In the genomic region with DNA sequence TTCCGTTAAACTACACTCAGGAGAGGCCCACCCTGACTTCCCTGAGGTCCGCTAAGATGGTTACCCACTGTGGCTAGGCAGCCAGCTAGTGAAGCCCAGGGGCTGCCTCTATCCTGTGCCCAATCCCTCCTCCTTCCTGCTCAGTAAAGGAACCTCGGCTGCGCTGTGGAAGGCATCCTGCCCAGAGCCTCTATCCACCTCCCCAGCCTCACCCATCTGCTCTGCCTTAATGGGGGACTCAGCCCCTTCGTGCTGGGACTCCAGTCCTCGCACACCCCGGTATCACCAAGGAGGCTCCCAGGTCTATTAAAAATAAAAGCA, we compare ENCODE assay signal across 8 mouse cellular contexts. TPM values are rescaled to one million over a fixed set of nuclear protein-coding genes. Genes with fewer than 3 reads are reported as not detected.
DNase-seq lines count a peak whose midpoint lies in the region; ATAC-seq and TF ChIP-seq lines count a peak whose summit lies in the region.

No protein-coding gene starts in this region.

- no peak for ATAC-seq in hindbrain, embryonic 14.5 days (ENCODE audit: low FRiP score)
- ATAC-seq in midbrain, embryonic 16.5 days, result peak; percentile 21; the same call in 1 of the 2 replicates
- ATAC-seq in inflammation-experienced regulatory T-cells, adult 6 months, result no peak

- peaks cover 19% of the 10 kb centered on the region for H3K36me3 ChIP-seq in hindbrain, embryonic 14.5 days (replicated peaks; ENCODE audit: control insufficient read depth, insufficient read depth)
- H3K36me3 ChIP-seq in midbrain, embryonic 16.5 days (ENCODE audit: control insufficient read depth, insufficient read depth, low read length), result peaks cover 13% of the 10 kb centered on the region

- no peak for DNase-seq in gastrocnemius, adult 2 months
- DNase-seq in gastrocnemius, adult 8-10 months (ENCODE audit: low spot score in 2 of 2), result no peak
- DNase-seq in right cerebral cortex, postnatal 25 days, result peak; percentile 42
- DNase-seq in right cerebral cortex, adult 2 months (ENCODE audit: low spot score in 2 of 2), result no peak
- DNase-seq in hindbrain, embryonic 14.5 days (ENCODE audit: low spot score), result no peak
- DNase-seq in embryo, embryonic 9.5 days (ENCODE audit: extremely low spot score), result no peak

- intact Hi-C loops in gastrocnemius, adult 2 months (cut with DNase I), result no loop called here

- no peak for TF ChIP-seq CTCF in gastrocnemius, adult 2 months (IDR thresholded peaks at IDR 0.05)

- 12% methylated on average over 7 of the region's 7 CpGs for WGBS in hindbrain, embryonic 14.5 days
- 9% methylated on average over 7 of the region's 7 CpGs for WGBS in midbrain, embryonic 16.5 days

- peak overlapping the region; percentile 62 for H3K4me2 ChIP-seq in hindbrain, embryonic 14.5 days (replicated peaks)
- H3K4me2 ChIP-seq in midbrain, embryonic 16.5 days (ENCODE audit: low read length), result peak overlapping the region; percentile 65

- H3K9me3 ChIP-seq in hindbrain, embryonic 14.5 days (ENCODE audit: control insufficient read depth, low read length), result no peaks in the 10 kb centered on the region
- no peaks in the 10 kb centered on the region for H3K9me3 ChIP-seq in midbrain, embryonic 16.5 days (replicated peaks; ENCODE audit: control insufficient read depth, low read length, poor library complexity, severe bottlenecking)

- H3K4me1 ChIP-seq in hindbrain, embryonic 14.5 days (replicated peaks; ENCODE audit: control insufficient read depth, insufficient read depth, low read length), result peaks cover 33% of the 10 kb centered on the region
- peaks cover 32% of the 10 kb centered on the region for H3K4me1 ChIP-seq in midbrain, embryonic 16.5 days (ENCODE audit: control insufficient read depth, insufficient read depth, low read length)

- H3K27ac ChIP-seq in gastrocnemius, adult 2 months, result peak overlapping the region; percentile 49
- peak overlapping the region; percentile 80 for H3K27ac ChIP-seq in hindbrain, embryonic 14.5 days
- H3K27ac ChIP-seq in midbrain, embryonic 16.5 days (ENCODE audit: low read length), result peak overlapping the region; percentile 91

- no peaks in the 10 kb centered on the region for H3K27me3 ChIP-seq in hindbrain, embryonic 14.5 days (ENCODE audit: control insufficient read depth, insufficient read depth, low read length)
- H3K27me3 ChIP-seq in midbrain, embryonic 16.5 days (ENCODE audit: control insufficient read depth, insufficient read depth, low read depth, low read length), result no peaks in the 10 kb centered on the region

- peak overlapping the region; percentile 82 for H3K9ac ChIP-seq in hindbrain, embryonic 14.5 days
- peak overlapping the region; percentile 96 for H3K9ac ChIP-seq in midbrain, embryonic 16.5 days (ENCODE audit: low read depth, low read length)

- H3K4me3 ChIP-seq in gastrocnemius, adult 2 months, result peak overlapping the region; percentile 63
- peak overlapping the region; percentile 55 for H3K4me3 ChIP-seq in hindbrain, embryonic 14.5 days (replicated peaks; ENCODE audit: low read length)
- peak overlapping the region; percentile 88 for H3K4me3 ChIP-seq in midbrain, embryonic 16.5 days (ENCODE audit: low read depth, low read length)

RNA-seq across cellular contexts. Expression of gene Coro1a, which starts 3.9 kb away (rescaled TPM):
- total RNA-seq in gastrocnemius, adult 2 months (2021), result 1 to 10 TPM; 2.3 to 2.4 TPM
- 1 to 10 TPM; 1.3 to 5.9 (median 3.1) TPM for total RNA-seq in gastrocnemius, adult 8-10 months (2022)
- 82.2 and 99.7 TPM in 2 replicates for polyA plus RNA-seq in hindbrain, embryonic 14.5 days (2014; fragmentation: Nextera tagmentation; extraction: Ambion mirVana)
- 114 and 122 TPM in 2 replicates for polyA plus RNA-seq in midbrain, embryonic 16.5 days (2015; fragmentation: Nextera tagmentation; extraction: Ambion mirVana)
- polyA plus RNA-seq in inflammation-experienced regulatory T-cells, adult 6 months (2017; shearing (Covaris generic)), result 1,000 to 10,000 TPM; 2,119 to 2,488 (median 2,393) TPM

RNA-seq across cellular contexts. Expression of gene Slx1b, which starts 8.1 kb away (rescaled TPM):
- total RNA-seq in gastrocnemius, adult 2 months (2021), result 1 to 10 TPM; 2.7 to 3.3 TPM
- 1 to 10 TPM; 2.3 to 2.8 (median 2.6) TPM for total RNA-seq in gastrocnemius, adult 8-10 months (2022)
- 10.7 and 10.9 TPM in 2 replicates for polyA plus RNA-seq in hindbrain, embryonic 14.5 days (2014; fragmentation: Nextera tagmentation; extraction: Ambion mirVana)
- polyA plus RNA-seq in midbrain, embryonic 16.5 days (2015; fragmentation: Nextera tagmentation; extraction: Ambion mirVana), result 16.8 and 17.3 TPM in 2 replicates
- polyA plus RNA-seq in inflammation-experienced regulatory T-cells, adult 6 months (2017; shearing (Covaris generic)), result 10 to 100 TPM; 11.7 to 18.2 (median 13.3) TPM

RNA-seq across cellular contexts. Expression of gene Bola2, which starts 8.5 kb away (rescaled TPM):
- 10 to 100 TPM; 35.1 to 36.9 TPM for total RNA-seq in gastrocnemius, adult 2 months (2021)
- 10 to 100 TPM; 31.9 to 44.1 (median 39.4) TPM for total RNA-seq in gastrocnemius, adult 8-10 months (2022)
- polyA plus RNA-seq in hindbrain, embryonic 14.5 days (2014; fragmentation: Nextera tagmentation; extraction: Ambion mirVana), result 124 and 159 TPM in 2 replicates
- polyA plus RNA-seq in midbrain, embryonic 16.5 days (2015; fragmentation: Nextera tagmentation; extraction: Ambion mirVana), result 113 and 120 TPM in 2 replicates
- 100 to 1,000 TPM in 2 of 3 experiments, 10 to 100 TPM in 1; 89.3 to 196 (median 149) TPM for polyA plus RNA-seq in inflammation-experienced regulatory T-cells, adult 6 months (2017; shearing (Covaris generic))

RNA-seq across cellular contexts. Expression of gene Sult1a1, which starts 27.5 kb away (rescaled TPM):
- total RNA-seq in gastrocnemius, adult 2 months (2021), result 10 to 100 TPM; 16.6 to 16.8 TPM
- 10 to 100 TPM in 2 of 4 experiments, 1 to 10 TPM in 2; 5.9 to 17.4 (median 10.6) TPM for total RNA-seq in gastrocnemius, adult 8-10 months (2022)
- 2.5 and 5.3 TPM in 2 replicates for polyA plus RNA-seq in hindbrain, embryonic 14.5 days (2014; fragmentation: Nextera tagmentation; extraction: Ambion mirVana)
- 7.6 and 8.5 TPM in 2 replicates for polyA plus RNA-seq in midbrain, embryonic 16.5 days (2015; fragmentation: Nextera tagmentation; extraction: Ambion mirVana)
- polyA plus RNA-seq in inflammation-experienced regulatory T-cells, adult 6 months (2017; shearing (Covaris generic)), result under 1 TPM in 1 of 3 experiments, not detected in 2; 0.65 TPM

RNA-seq across cellular contexts. Expression of gene Sgf29, which starts 54.6 kb away (rescaled TPM):
- 10 to 100 TPM; 30.0 to 34.1 TPM for total RNA-seq in gastrocnemius, adult 2 months (2021)
- total RNA-seq in gastrocnemius, adult 8-10 months (2022), result 10 to 100 TPM; 26.7 to 43.5 (median 34.7) TPM
- polyA plus RNA-seq in hindbrain, embryonic 14.5 days (2014; fragmentation: Nextera tagmentation; extraction: Ambion mirVana), result 58.0 and 61.1 TPM in 2 replicates
- polyA plus RNA-seq in midbrain, embryonic 16.5 days (2015; fragmentation: Nextera tagmentation; extraction: Ambion mirVana), result 50.1 and 56.9 TPM in 2 replicates
- 100 to 1,000 TPM in 1 of 3 experiments, 10 to 100 TPM in 2; 46.5 to 103 (median 70.1) TPM for polyA plus RNA-seq in inflammation-experienced regulatory T-cells, adult 6 months (2017; shearing (Covaris generic))

Comparison
In these comparisons a context has a peak if more than half of its experiments do, and no peak if none do; other contexts are left out.
1. RNA of gene Coro1a, which starts 3.9 kb away (polyA plus RNA-seq): 2,119 to 2,488 TPM in inflammation-experienced regulatory T-cells, adult 6 months; 114 to 122 TPM in midbrain, embryonic 16.5 days and 82.2 to 99.7 TPM in hindbrain, embryonic 14.5 days; every median in the first group is over 10 times any median in the second.
2. Peak in every context shown above with its lines, with median percentiles within 50 percentile points of each other: H3K27ac ChIP-seq and H3K4me3 ChIP-seq.